13 mouse cellular contexts compared by ENCODE assay signal in genomic region chr15:78840751-78841150, GRCm38 (mm10). TPM values are rescaled to one million over a fixed set of nuclear protein-coding genes. Genes with fewer than 3 reads are reported as not detected.
DNase-seq lines count a peak whose midpoint lies in the region; ATAC-seq lines count a peak whose summit lies in the region.
"Had no signal": no experiment of that assay in that cellular context is flagged by ENCODE, and none has a peak within 500 bp of the region (broad histone marks: within the 10 kb centered on the region; RNA-seq: fewer than 3 reads in every experiment).

No protein-coding gene starts in this region.

- peaks cover 77% of the 10 kb centered on the region for H3K4me1 ChIP-seq in heart, embryonic 10.5 days
- H3K4me1 ChIP-seq in liver, embryonic 11.5 days (replicated peaks; ENCODE audit: control insufficient read depth, insufficient read depth, low read length): peaks cover 40% of the 10 kb centered on the region
- peaks cover 74% of the 10 kb centered on the region for H3K4me1 ChIP-seq in embryonic facial prominence, embryonic 13.5 days
- H3K4me1 ChIP-seq in liver, embryonic 13.5 days (replicated peaks): peaks cover 65% of the 10 kb centered on the region

- peaks cover 40% of the 10 kb centered on the region for H3K27me3 ChIP-seq in heart, embryonic 10.5 days (ENCODE audit: insufficient read depth, poor library complexity, severe bottlenecking)
- H3K27me3 ChIP-seq in liver, embryonic 11.5 days (replicated peaks; ENCODE audit: control insufficient read depth, insufficient read depth, low read length): peaks cover 34% of the 10 kb centered on the region
- no peaks in the 10 kb centered on the region; the same call in 1 of the 2 replicates for H3K27me3 ChIP-seq in embryonic facial prominence, embryonic 13.5 days
- H3K27me3 ChIP-seq in liver, embryonic 13.5 days: peaks cover 64% of the 10 kb centered on the region

- no peak for ATAC-seq in liver, embryonic 11.5 days (replicated peaks; ENCODE audit: low FRiP score)
- ATAC-seq in embryonic facial prominence, embryonic 13.5 days (ENCODE audit: insufficient number of reproducible peaks, insufficient read depth, low FRiP score, low TSS enrichment, low read depth): no peak
- ATAC-seq in liver, embryonic 13.5 days (ENCODE audit: low read depth): no peak
- no peak for ATAC-seq in cerebellum, adult (ENCODE audit: insufficient number of reproducible peaks, low FRiP score, low TSS enrichment)

- WGBS in heart, embryonic 10.5 days: 56% methylated on average over 11 of the region's 11 CpGs
- 62% methylated on average over 11 of the region's 11 CpGs for WGBS in liver, embryonic 11.5 days
- 16% methylated on average over 11 of the region's 11 CpGs for WGBS in embryonic facial prominence, embryonic 13.5 days
- 61% methylated on average over 11 of the region's 11 CpGs for WGBS in liver, embryonic 13.5 days (ENCODE audit: insufficient replicate concordance)

- no peaks in the 10 kb centered on the region for H3K9me3 ChIP-seq in heart, embryonic 10.5 days
- H3K9me3 ChIP-seq in liver, embryonic 11.5 days (ENCODE audit: control insufficient read depth, low read length): no peaks in the 10 kb centered on the region
- no peaks in the 10 kb centered on the region for H3K9me3 ChIP-seq in embryonic facial prominence, embryonic 13.5 days
- no peaks in the 10 kb centered on the region for H3K9me3 ChIP-seq in liver, embryonic 13.5 days (replicated peaks)
- H3K9me3 ChIP-seq: hindbrain, embryonic 15.5 days had no signal

- H3K27ac ChIP-seq in heart, embryonic 10.5 days: 0 out of 2 replicates have a peak overlapping the region, but pooled peaks have one; percentile 45
- 0 out of 2 replicates have a peak overlapping the region, but pooled peaks have one; percentile 3 for H3K27ac ChIP-seq in liver, embryonic 11.5 days (ENCODE audit: low read depth, low read length)
- H3K27ac ChIP-seq in embryonic facial prominence, embryonic 13.5 days: peak overlapping the region; percentile 81
- H3K27ac ChIP-seq in liver, embryonic 13.5 days: peak overlapping the region; percentile 30

- no peak for DNase-seq in heart, embryonic 10.5 days (ENCODE audit: low spot score)
- no peak for DNase-seq in heart, postnatal 10 days
- DNase-seq in liver, embryonic 11.5 days (ENCODE audit: low spot score): no peak
- no peak for DNase-seq in liver
- DNase-seq in liver, embryonic 13.5 days: no peak
- no peak for DNase-seq in gastrocnemius, postnatal 25 days
- DNase-seq: gastrocnemius, postnatal 36 days had no signal

- H3K4me3 ChIP-seq in heart, embryonic 10.5 days: no peak overlapping the region
- H3K4me3 ChIP-seq in liver, embryonic 11.5 days (ENCODE audit: low read depth, low read length): no peak overlapping the region
- H3K4me3 ChIP-seq in embryonic facial prominence, embryonic 13.5 days: no peak overlapping the region
- no peak overlapping the region for H3K4me3 ChIP-seq in liver, embryonic 13.5 days (replicated peaks)
- H3K4me3 ChIP-seq: hindbrain, embryonic 15.5 days had no signal

- no peak overlapping the region for H3K4me2 ChIP-seq in liver, embryonic 11.5 days
- H3K4me2 ChIP-seq in embryonic facial prominence, embryonic 13.5 days: no peak overlapping the region
- no peak overlapping the region for H3K4me2 ChIP-seq in liver, embryonic 13.5 days
- H3K4me2 ChIP-seq: hindbrain, embryonic 15.5 days had no signal

- intact Hi-C loops in heart, postnatal 10 days (cut with DNase I): loop anchor here (10.0 kb wide), 1 partner anchor 216 kb away; no protein-coding TSS in a partner anchor

- no peaks in the 10 kb centered on the region for H3K36me3 ChIP-seq in heart, embryonic 10.5 days
- H3K36me3 ChIP-seq in liver, embryonic 11.5 days (ENCODE audit: control insufficient read depth, insufficient read depth, low read length): no peaks in the 10 kb centered on the region
- no peaks in the 10 kb centered on the region for H3K36me3 ChIP-seq in embryonic facial prominence, embryonic 13.5 days
- no peaks in the 10 kb centered on the region for H3K36me3 ChIP-seq in liver, embryonic 13.5 days
- H3K36me3 ChIP-seq: hindbrain, embryonic 15.5 days had no signal

- H3K9ac ChIP-seq in liver, embryonic 11.5 days (ENCODE audit: low read depth, low read length): no peak overlapping the region
- peak overlapping the region; percentile 57; the same call in 1 of the 2 replicates for H3K9ac ChIP-seq in embryonic facial prominence, embryonic 13.5 days
- no peak overlapping the region for H3K9ac ChIP-seq in liver, embryonic 13.5 days
- H3K9ac ChIP-seq: hindbrain, embryonic 15.5 days had no signal

RNA-seq across cellular contexts. Expression of gene Cdc42ep1, which starts 1.7 kb away (rescaled TPM):
- 35.1 and 37.3 TPM in 2 replicates for polyA plus RNA-seq in heart, embryonic 10.5 days (2016; fragmentation: Nextera tagmentation; extraction: Ambion mirVana)
- 10 to 100 TPM; 63.9 to 68.5 TPM for total RNA-seq in heart, postnatal 10 days (2021)
- polyA plus RNA-seq in liver, embryonic 11.5 days (2014; fragmentation: Nextera tagmentation; extraction: Ambion mirVana): 21.9 and 23.9 TPM in 2 replicates
- 25.2 and 28.6 TPM in 2 replicates for polyA plus RNA-seq in embryonic facial prominence, embryonic 13.5 days (2015; fragmentation: Nextera tagmentation; extraction: Ambion mirVana)
- polyA plus RNA-seq in liver, embryonic 13.5 days (2015; fragmentation: Nextera tagmentation; extraction: Ambion mirVana): 9.5 and 10.8 TPM in 2 replicates
- 10 to 100 TPM in 1 of 2 experiments, 1 to 10 TPM in 1; 9.3 to 10.5 TPM for total RNA-seq in gastrocnemius, postnatal 25 days (2021)
- total RNA-seq: common myeloid progenitor, adult 5-6 weeks had no signal

RNA-seq across cellular contexts. Expression of gene Lgals2, which starts 14.6 kb away (rescaled TPM):
- polyA plus RNA-seq in heart, embryonic 10.5 days (2016; fragmentation: Nextera tagmentation; extraction: Ambion mirVana): 2.2 TPM in 1 of 2 replicates, not detected in the other
- under 1 TPM in 1 of 2 experiments, not detected in 1; 0.64 TPM for total RNA-seq in heart, postnatal 10 days (2021)
- 6.9 and 11.4 TPM in 2 replicates for polyA plus RNA-seq in liver, embryonic 11.5 days (2014; fragmentation: Nextera tagmentation; extraction: Ambion mirVana)
- polyA plus RNA-seq in embryonic facial prominence, embryonic 13.5 days (2015; fragmentation: Nextera tagmentation; extraction: Ambion mirVana): 1.3 TPM in 1 of 2 replicates, not detected in the other
- 10.0 and 13.7 TPM in 2 replicates for polyA plus RNA-seq in liver, embryonic 13.5 days (2015; fragmentation: Nextera tagmentation; extraction: Ambion mirVana)
- not detected for total RNA-seq in gastrocnemius, postnatal 25 days (2021)
- total RNA-seq: common myeloid progenitor, adult 5-6 weeks; gastrocnemius, postnatal 36 days; left cerebral cortex, adult 18-20 months had no signal
- polyA plus RNA-seq: forebrain, embryonic 11.5 days; hindbrain, embryonic 15.5 days had no signal

RNA-seq across cellular contexts. Expression of gene Gga1, which starts 36.2 kb away (rescaled TPM):
- 51.5 and 56.6 TPM in 2 replicates for polyA plus RNA-seq in heart, embryonic 10.5 days (2016; fragmentation: Nextera tagmentation; extraction: Ambion mirVana)
- 10 to 100 TPM; 40.4 to 45.2 TPM for total RNA-seq in heart, postnatal 10 days (2021)
- 40.8 and 43.0 TPM in 2 replicates for polyA plus RNA-seq in liver, embryonic 11.5 days (2014; fragmentation: Nextera tagmentation; extraction: Ambion mirVana)
- polyA plus RNA-seq in embryonic facial prominence, embryonic 13.5 days (2015; fragmentation: Nextera tagmentation; extraction: Ambion mirVana): 42.5 and 51.8 TPM in 2 replicates
- 20.7 and 23.7 TPM in 2 replicates for polyA plus RNA-seq in liver, embryonic 13.5 days (2015; fragmentation: Nextera tagmentation; extraction: Ambion mirVana)
- 10 to 100 TPM; 33.5 to 34.2 TPM for total RNA-seq in gastrocnemius, postnatal 25 days (2021)

RNA-seq across cellular contexts. Expression of gene Card10, which starts 37.9 kb away (rescaled TPM):
- polyA plus RNA-seq in heart, embryonic 10.5 days (2016; fragmentation: Nextera tagmentation; extraction: Ambion mirVana): 3.5 and 4.0 TPM in 2 replicates
- total RNA-seq in heart, postnatal 10 days (2021): 10 to 100 TPM; 18.8 to 20.4 TPM
- polyA plus RNA-seq in liver, embryonic 11.5 days (2014; fragmentation: Nextera tagmentation; extraction: Ambion mirVana): 2.3 and 2.7 TPM in 2 replicates
- polyA plus RNA-seq in embryonic facial prominence, embryonic 13.5 days (2015; fragmentation: Nextera tagmentation; extraction: Ambion mirVana): 3.0 and 3.2 TPM in 2 replicates
- 1.1 and 1.3 TPM in 2 replicates for polyA plus RNA-seq in liver, embryonic 13.5 days (2015; fragmentation: Nextera tagmentation; extraction: Ambion mirVana)
- 1 to 10 TPM; 6.4 to 7.8 TPM for total RNA-seq in gastrocnemius, postnatal 25 days (2021)
- total RNA-seq: common myeloid progenitor, adult 5-6 weeks had no signal

RNA-seq across cellular contexts. Expression of gene Gm49510, which starts 58.7 kb away (rescaled TPM):
- polyA plus RNA-seq in heart, embryonic 10.5 days (2016; fragmentation: Nextera tagmentation; extraction: Ambion mirVana): 0.11 and 0.38 TPM in 2 replicates
- total RNA-seq in heart, postnatal 10 days (2021): not detected
- polyA plus RNA-seq in liver, embryonic 11.5 days (2014; fragmentation: Nextera tagmentation; extraction: Ambion mirVana): 0.55 and 0.99 TPM in 2 replicates
- 0.18 and 0.25 TPM in 2 replicates for polyA plus RNA-seq in embryonic facial prominence, embryonic 13.5 days (2015; fragmentation: Nextera tagmentation; extraction: Ambion mirVana)
- 0.15 and 0.16 TPM in 2 replicates for polyA plus RNA-seq in liver, embryonic 13.5 days (2015; fragmentation: Nextera tagmentation; extraction: Ambion mirVana)
- under 1 TPM in 1 of 2 experiments, not detected in 1; 0.11 TPM for total RNA-seq in gastrocnemius, postnatal 25 days (2021)
- total RNA-seq: common myeloid progenitor, adult 5-6 weeks; gastrocnemius, postnatal 36 days had no signal
- polyA plus RNA-seq: hindbrain, embryonic 15.5 days had no signal

Comparison
In these comparisons a context has a peak if more than half of its experiments do, and no peak if none do; other contexts are left out.
1. H3K27ac ChIP-seq: peak in every context shown above with its lines; median percentile 81 in embryonic facial prominence, embryonic 13.5 days; 45 in heart, embryonic 10.5 days; 30 in liver, embryonic 13.5 days; 3 in liver, embryonic 11.5 days.